Mouse (Mus musculus) testis, postnatal 14 days (tissue): ENCODE measurements around the gene Lemd2.
A peak's percentile ranks its signal among the peaks of the same experiment; 100 is the strongest.

ENCODE experiments used
- DNase-seq: peaks from one replicate; pipeline ENCODE4 v3.0.0; 2021; ENCODE audit warnings: low spot score

Gene Lemd2

GRCm38 (mm10) chr17:27187059-27187458 is 17.2 kb downstream of the Lemd2 start:
- no peak for DNase-seq

- peak; percentile 62 for DNase-seq
Measured at GRCm38 (mm10) chr17:27186068-27186467, 18.2 kb downstream of the Lemd2 start.

- no peak for DNase-seq
Measured at GRCm38 (mm10) chr17:27183667-27184292, 20.5 kb downstream of the Lemd2 start.

GRCm38 (mm10) chr17:27182401-27182800 is 21.9 kb downstream of the Lemd2 start:
- DNase-seq, result no peak

GRCm38 (mm10) chr17:27181666-27182065 is 22.6 kb downstream of the Lemd2 start:
- no peak for DNase-seq

GRCm38 (mm10) chr17:27179681-27180280 is 24.5 kb downstream of the Lemd2 start:
- no peak for DNase-seq

- DNase-seq, result no peak
Measured at GRCm38 (mm10) chr17:27178427-27179177, 25.7 kb downstream of the Lemd2 start.

GRCm38 (mm10) chr17:27178019-27178418 is 26.2 kb downstream of the Lemd2 start:
- DNase-seq, result peak; percentile 88

GRCm38 (mm10) chr17:27176754-27177153 is 27.5 kb downstream of the Lemd2 start:
- DNase-seq, result no peak

- DNase-seq, result no peak
Measured at GRCm38 (mm10) chr17:27176287-27176686, 28.0 kb downstream of the Lemd2 start.

GRCm38 (mm10) chr17:27175196-27175874 is 28.9 kb downstream of the Lemd2 start:
- no peak for DNase-seq

- no peak for DNase-seq
Measured at GRCm38 (mm10) chr17:27173715-27174114, 30.6 kb downstream of the Lemd2 start.

- no peak for DNase-seq
Measured at GRCm38 (mm10) chr17:27172459-27172858, 31.8 kb downstream of the Lemd2 start.

GRCm38 (mm10) chr17:27171121-27171520 is 33.1 kb downstream of the Lemd2 start:
- no peak for DNase-seq

- no peak for DNase-seq
Measured at GRCm38 (mm10) chr17:27169952-27170695, 34.1 kb downstream of the Lemd2 start.

- no peak for DNase-seq
Measured at GRCm38 (mm10) chr17:27168569-27168968, 35.7 kb downstream of the Lemd2 start.

- no peak for DNase-seq
Measured at GRCm38 (mm10) chr17:27167545-27167944, 36.7 kb downstream of the Lemd2 start, which contains the start of gene Ip6k3. TSS of gene Ip6k3 (minus strand) at chr17:27167795.

GRCm38 (mm10) chr17:27166901-27167300 is 37.4 kb downstream of the Lemd2 start:
- no peak for DNase-seq

- no peak for DNase-seq
Measured at GRCm38 (mm10) chr17:27165054-27165773, 39.1 kb downstream of the Lemd2 start.

GRCm38 (mm10) chr17:27160905-27161304 is 43.4 kb downstream of the Lemd2 start:
- no peak for DNase-seq

- DNase-seq, result no peak
Measured at GRCm38 (mm10) chr17:27159169-27159568, 45.1 kb downstream of the Lemd2 start.
